Mouse (Mus musculus) MEL (cell line): ENCODE results near the gene Frmd4b. TPM values are rescaled to one million over a fixed set of nuclear protein-coding genes. Genes with fewer than 3 reads are reported as not detected.

Source experiments
- DNase-seq: peaks from one replicate; pipeline ENCODE4 v3.0.0; 2011; ENCODE audit warnings: low read depth, low spot score
- H3K27ac ChIP-seq: 2 replicates; pipeline ENCODE4 v1.5.1; 2012; ENCODE audit warnings: low read depth, mild to moderate bottlenecking, control low read depth, low read length, moderate library complexity; ENCODE audit not compliant: control insufficient read depth
- H3K27me3 ChIP-seq, 2 experiments: fragments of 150-350 bp in 1 of 2; sonication (generic) in 1 of 2; 2 replicates each; pipeline ENCODE4 v1.6.1; 2012; ENCODE audit warnings: low read length in 2 of 2, mild to moderate bottlenecking in 2 of 2, improper control_type of control experiment in 1 of 2, moderate library complexity in 1 of 2; ENCODE audit not compliant: insufficient read depth in 2 of 2, control insufficient read depth in 1 of 2
- H3K36me3 ChIP-seq, 2 experiments: 2 replicates each; pipeline ENCODE4 v1.6.1; 2012 to 2014; ENCODE audit warnings: low read length in 2 of 2, improper control_type of control experiment in 1 of 2, inconsistent platforms in 1 of 2, mild to moderate bottlenecking in 1 of 2; ENCODE audit not compliant: insufficient read depth in 2 of 2, control insufficient read depth in 1 of 2
- H3K4me1 ChIP-seq, 2 experiments: fragments of 150-350 bp in 1 of 2; sonication (generic) in 1 of 2; 2 replicates each; pipeline ENCODE4 v1.6.1; 2012; ENCODE audit warnings: low read length in 2 of 2, improper control_type of control experiment in 1 of 2, mild to moderate bottlenecking in 1 of 2; ENCODE audit not compliant: insufficient read depth in 2 of 2, control insufficient read depth in 1 of 2
- H3K4me3 ChIP-seq, 2 experiments: fragments of 150-350 bp in 1 of 2; sonication (generic) in 1 of 2; 2 replicates each; pipeline ENCODE4 v1.5.1; 2012; ENCODE audit warnings: low read depth in 2 of 2, low read length in 2 of 2, mild to moderate bottlenecking in 2 of 2, moderate library complexity in 2 of 2, control low read depth in 1 of 2, improper control_type of control experiment in 1 of 2; ENCODE audit not compliant: control insufficient read depth in 1 of 2, insufficient read depth in 1 of 2
- H3K79me2 ChIP-seq: 2 replicates; pipeline ENCODE4 v1.6.1; 2012; ENCODE audit warnings: mild to moderate bottlenecking, low read length, moderate library complexity; ENCODE audit not compliant: control insufficient read depth, poor library complexity, insufficient read depth
- H3K9ac ChIP-seq: 2 replicates; pipeline ENCODE4 v1.6.1; 2012; ENCODE audit warnings: low read depth, mild to moderate bottlenecking, control low read depth, low read length, moderate library complexity; ENCODE audit not compliant: control insufficient read depth, poor library complexity, severe bottlenecking
- H3K9me3 ChIP-seq: fragments of 150-350 bp; sonication (generic); replicated peaks from 2 replicates; pipeline ENCODE4 v1.6.1; 2012; ENCODE audit warnings: mild to moderate bottlenecking, low read length, improper control_type of control experiment, moderate library complexity; ENCODE audit not compliant: insufficient read depth
- BHLHE40 ChIP-seq: IDR thresholded peaks from 2 replicates; pipeline ENCODE4 v1.6.1; 2012; ENCODE audit warnings: low read depth, mild to moderate bottlenecking, inconsistent platforms, low read length, improper control_type of control experiment, borderline replicate concordance
- CHD1 ChIP-seq: IDR thresholded peaks from 2 replicates; pipeline ENCODE4 v1.6.1; 2012; ENCODE audit warnings: low read depth, mild to moderate bottlenecking, inconsistent platforms, low read length, improper control_type of control experiment
- CHD2 ChIP-seq: IDR thresholded peaks from 2 replicates; pipeline ENCODE4 v1.6.1; 2011; ENCODE audit warnings: low read length, improper control_type of control experiment
- CTCF ChIP-seq, 3 experiments: IDR thresholded peaks in 2 of 3; conservative IDR thresholded peaks in 1 of 3; 2 replicates each; pipeline ENCODE4 v1.5.1; 2011 to 2012; ENCODE audit warnings: low read length in 3 of 3, low read depth in 2 of 3, mild to moderate bottlenecking in 2 of 3, improper control_type of control experiment in 1 of 3, inconsistent platforms in 1 of 3, mixed read lengths in 1 of 3, moderate library complexity in 1 of 3; ENCODE audit not compliant: control insufficient read depth in 1 of 3, insufficient read depth in 1 of 3, poor library complexity in 1 of 3, severe bottlenecking in 1 of 3
- E2F4 ChIP-seq: IDR thresholded peaks from 2 replicates; pipeline ENCODE4 v1.6.1; 2011; ENCODE audit warnings: low read depth, low read length, improper control_type of control experiment, borderline replicate concordance
- ELF1 ChIP-seq: IDR thresholded peaks from 2 replicates; pipeline ENCODE4 v1.6.1; 2014; ENCODE audit warnings: low read depth, mild to moderate bottlenecking, inconsistent platforms, low read length, improper control_type of control experiment, moderate library complexity
- EP300 ChIP-seq, 2 experiments: IDR thresholded peaks; 2 replicates each; pipeline ENCODE4 v1.6.1; 2011; ENCODE audit warnings: improper control_type of control experiment in 2 of 2, low read length in 2 of 2, low read depth in 1 of 2, mild to moderate bottlenecking in 1 of 2
- ETS1 ChIP-seq: IDR thresholded peaks from 2 replicates; pipeline ENCODE4 v1.6.1; 2012; ENCODE audit warnings: low read depth, mild to moderate bottlenecking, inconsistent platforms, low read length, improper control_type of control experiment, moderate library complexity
- HCFC1 ChIP-seq: IDR thresholded peaks from 2 replicates; pipeline ENCODE4 v1.6.1; 2012; ENCODE audit warnings: low read depth, mild to moderate bottlenecking, inconsistent platforms, low read length, improper control_type of control experiment, moderate library complexity
- JUND ChIP-seq: IDR thresholded peaks from 2 replicates; pipeline ENCODE4 v1.6.1; 2011; ENCODE audit warnings: low read depth, mild to moderate bottlenecking, improper control_type of control experiment, low read length
- MAFK ChIP-seq: IDR thresholded peaks from 2 replicates; pipeline ENCODE4 v1.6.1; 2011; ENCODE audit warnings: low read depth, mild to moderate bottlenecking, low read length, improper control_type of control experiment, borderline replicate concordance
- MAX ChIP-seq: IDR thresholded peaks from 2 replicates; pipeline ENCODE4 v1.6.1; 2011; ENCODE audit warnings: low read length, improper control_type of control experiment
- MAZ ChIP-seq: IDR thresholded peaks from 2 replicates; pipeline ENCODE4 v1.6.1; 2012; ENCODE audit warnings: low read depth, mild to moderate bottlenecking, inconsistent platforms, low read length, improper control_type of control experiment
- MEF2A ChIP-seq: IDR thresholded peaks from 2 replicates; pipeline ENCODE4 v1.6.1; 2014; ENCODE audit warnings: low read depth, mild to moderate bottlenecking, inconsistent platforms, low read length, improper control_type of control experiment; ENCODE audit not compliant: poor library complexity, insufficient replicate concordance, severe bottlenecking; ENCODE audit errors: extremely low read depth
- MYB ChIP-seq: IDR thresholded peaks from 2 replicates; pipeline ENCODE4 v1.6.1; 2011; ENCODE audit warnings: mild to moderate bottlenecking, low read depth, low read length, improper control_type of control experiment
- MYC ChIP-seq: IDR thresholded peaks from 2 replicates; pipeline ENCODE4 v1.6.1; 2011; ENCODE audit warnings: low read depth, mild to moderate bottlenecking, low read length, improper control_type of control experiment, moderate library complexity
- NELFE ChIP-seq: IDR thresholded peaks from 2 replicates; pipeline ENCODE4 v1.6.1; 2011; ENCODE audit warnings: low read depth, low read length, improper control_type of control experiment
- POLR2AphosphoS2 ChIP-seq: IDR thresholded peaks from 2 replicates; pipeline ENCODE4 v1.6.1; 2011; ENCODE audit warnings: low read length, improper control_type of control experiment
- RCOR1 ChIP-seq: IDR thresholded peaks from 2 replicates; pipeline ENCODE4 v1.6.1; 2012; ENCODE audit warnings: low read depth, mild to moderate bottlenecking, inconsistent platforms, low read length, improper control_type of control experiment
- SMC3 ChIP-seq: IDR thresholded peaks from 2 replicates; pipeline ENCODE4 v1.6.1; 2011; ENCODE audit warnings: low read depth, low read length, improper control_type of control experiment
- TAL1 ChIP-seq: IDR thresholded peaks from 2 replicates; pipeline ENCODE4 v1.6.1; 2012; ENCODE audit warnings: mild to moderate bottlenecking, inconsistent platforms, low read length, moderate library complexity, mixed read lengths
- TBP ChIP-seq: IDR thresholded peaks from 2 replicates; pipeline ENCODE4 v1.8.0; 2011; ENCODE audit warnings: low read depth, low read length, improper control_type of control experiment
- TCF12 ChIP-seq: IDR thresholded peaks from 2 replicates; pipeline ENCODE4 v1.6.1; 2014; ENCODE audit warnings: low read depth, mild to moderate bottlenecking, inconsistent platforms, low read length, improper control_type of control experiment, moderate library complexity
- UBTF ChIP-seq: IDR thresholded peaks from 2 replicates; pipeline ENCODE4 v1.6.1; 2012; ENCODE audit warnings: low read depth, mild to moderate bottlenecking, inconsistent platforms, low read length, improper control_type of control experiment, moderate library complexity, borderline replicate concordance; ENCODE audit not compliant: insufficient read depth
- ZC3H11A ChIP-seq: IDR thresholded peaks from 2 replicates; pipeline ENCODE4 v1.6.1; 2012; ENCODE audit warnings: low read depth, mild to moderate bottlenecking, inconsistent platforms, low read length, improper control_type of control experiment
- ZKSCAN1 ChIP-seq: IDR thresholded peaks from 2 replicates; pipeline ENCODE4 v1.6.1; 2012; ENCODE audit warnings: low read depth, mild to moderate bottlenecking, inconsistent platforms, low read length, improper control_type of control experiment, moderate library complexity
- polyA plus RNA-seq, 2 experiments: library from polyadenylated mRNA; stranded (reverse) in 1 of 2; unstranded in 1 of 2; fragments of >175 nt in 1 of 2; fragments of >200 nt in 1 of 2; gene quantifications; 2 replicates each; pipeline versions ENCODE4 v1.2.1 to v1.2.4; 2012; ENCODE audit warnings: low replicate concordance in 2 of 2, low read depth in 1 of 2; ENCODE audit not compliant: insufficient read length in 2 of 2, insufficient read depth in 1 of 2, missing spikeins in 1 of 2
- total RNA-seq: library from RNA; depleted of rRNA; stranded (reverse); fragments of 300-350 nt; gene quantifications from 2 replicates; pipeline ENCODE4 v1.2.3, GENCODE M21; 2012

The Frmd4b gene
- total and polyA plus RNA-seq, 3 experiments, result 0.18 TPM; not detected in 2

- TF ChIP-seq HCFC1 (no peak), SMC3 (no peak), ETS1 (no peak), JUND (no peak), MYB (no peak), BHLHE40 (no peak), E2F4 (no peak), UBTF (no peak), ELF1 (no peak), TCF12 (no peak), MAX (no peak), RCOR1 (no peak), MAZ (no peak), TBP (no peak)
- Histone ChIP-seq H3K9ac (no peak overlapping the region), H3K9me3 (no peaks in the 10 kb centered on the region), H3K4me3 (no peak overlapping the region), H3K4me1 (no peaks in the 10 kb centered on the region), H3K27me3 (no peaks in the 10 kb centered on the region; a peak in 1 of 4 replicates), H3K36me3 (no peaks in the 10 kb centered on the region), H3K27ac (no peak overlapping the region), H3K79me2 (no peaks in the 10 kb centered on the region)
- no peak for DNase-seq
Observed at GRCm38 (mm10) chr6:97341628-97342027, 275.7 kb downstream of the Frmd4b start.

- Histone ChIP-seq H3K9ac (no peak overlapping the region), H3K27me3 (no peaks in the 10 kb centered on the region), H3K27ac (no peak overlapping the region), H3K79me2 (no peaks in the 10 kb centered on the region), H3K4me1 (no peaks in the 10 kb centered on the region), H3K9me3 (no peaks in the 10 kb centered on the region), H3K36me3 (no peaks in the 10 kb centered on the region), H3K4me3 (no peak overlapping the region)
- no peak for DNase-seq
- TF ChIP-seq CHD2 (no peak), TAL1 (no peak), MAFK (no peak), UBTF (no peak), CHD1 (no peak), MAX (no peak), TBP (no peak), MYC (no peak), SMC3 (no peak), ZC3H11A (no peak), MEF2A (no peak), EP300 (IDR thresholded peaks at IDR 0.05; ENCODE audit: low read depth in 1 of 2, low read length in 2 of 2) (no peak), ZKSCAN1 (no peak), POLR2AphosphoS2 (no peak), CTCF (IDR thresholded peaks at IDR 0.05 in 2 of 3, conservative IDR thresholded peaks at IDR 0.05 in 1 of 3; ENCODE audit: control insufficient read depth in 1 of 3, insufficient read depth in 1 of 3, low read depth in 2 of 3, low read length in 3 of 3, poor library complexity in 1 of 3, severe bottlenecking in 1 of 3) (no peak), NELFE (no peak), ETS1 (no peak), RCOR1 (no peak), ELF1 (no peak)
Observed at GRCm38 (mm10) chr6:97341148-97341547, 276.2 kb downstream of the Frmd4b start.
